Mouse (Mus musculus) ES-E14 (cell line): ENCODE results near the gene Apol7a.
A peak's percentile ranks its signal among the peaks of the same experiment; 100 is the strongest.

Experiments
- HCFC1 ChIP-seq: IDR thresholded peaks from 2 replicates; pipeline ENCODE4 v1.6.1; 2012; ENCODE audit warnings: low read length, inconsistent platforms, borderline replicate concordance; ENCODE audit not compliant: insufficient read depth
- ZC3H11A ChIP-seq: IDR thresholded peaks from 2 replicates; pipeline ENCODE4 v1.6.1; 2012; ENCODE audit warnings: low read depth, mild to moderate bottlenecking, inconsistent platforms, low read length, borderline replicate concordance

DNA sequence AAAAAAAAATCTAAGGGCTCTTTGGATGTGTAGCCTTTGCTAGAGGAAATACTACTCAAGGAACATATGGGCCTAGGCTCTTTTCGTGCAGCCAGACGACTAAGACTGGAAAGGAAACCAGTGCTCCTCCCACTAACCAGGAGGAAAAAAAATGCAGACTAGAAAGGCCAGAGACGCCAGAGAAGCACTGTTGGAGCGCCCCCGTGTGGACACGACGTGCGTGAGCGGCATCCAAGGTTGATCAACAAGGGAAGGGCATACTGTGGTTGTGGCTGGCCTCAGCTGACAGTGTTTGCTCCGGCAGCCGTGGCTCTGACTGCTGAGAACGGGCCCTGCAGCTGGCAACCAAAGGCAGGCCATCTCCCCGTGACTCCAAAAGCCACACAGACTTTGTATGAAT lies 30.8 kb downstream of the Apol7a start:
- TF ChIP-seq ZC3H11A (peak; percentile 51; the same call in 1 of the 2 replicates), HCFC1 (0 out of 2 replicates have a peak, but pooled peaks have one; percentile 44)
